Mouse (Mus musculus) thymus, postnatal 25 days (tissue): ENCODE measurements around the gene Gpr68.
A peak's percentile ranks its signal among the peaks of the same experiment; 100 is the strongest.

ENCODE experiments used
- DNase-seq: peaks from one replicate; pipeline ENCODE4 v3.0.0; 2022

Gpr68 gene

DNA sequence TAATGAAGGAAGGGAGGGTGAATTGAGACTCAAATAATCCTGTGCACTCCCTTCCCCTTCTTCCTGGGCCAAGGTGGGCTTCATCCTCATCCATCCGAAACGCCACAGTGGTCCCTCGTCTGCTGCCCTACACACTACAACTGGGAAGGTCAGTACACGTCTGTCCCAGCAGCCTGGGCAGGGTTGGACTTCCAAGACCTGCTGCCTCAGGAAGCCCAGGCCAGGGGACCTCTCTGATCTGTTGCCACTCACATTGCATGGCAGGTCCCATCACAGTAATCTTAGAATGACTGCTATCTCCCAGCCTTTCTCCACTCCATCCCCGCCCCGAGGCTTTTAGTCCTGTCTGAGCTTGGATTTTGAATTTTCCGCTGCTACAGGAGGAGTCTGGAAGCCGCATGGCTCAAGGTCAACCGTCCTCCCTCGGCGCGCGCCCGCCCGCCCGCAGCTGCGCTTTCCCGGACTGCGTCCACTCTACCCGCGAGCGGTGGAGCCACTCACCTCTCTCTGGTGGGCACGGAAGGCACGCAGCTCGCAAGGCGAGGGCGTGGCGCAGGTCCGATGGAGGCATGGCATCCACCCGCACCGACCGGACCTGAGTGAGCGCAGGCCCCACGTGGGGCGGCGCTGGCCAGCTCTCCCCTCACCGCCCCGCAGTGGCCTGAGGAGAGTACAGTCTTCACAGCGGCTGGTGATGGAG lies at the start of gene Gpr68:
TSS of gene Gpr68 (minus strand) at position 601 of the 700 bp plus-strand sequence.
- no peak for DNase-seq

DNA sequence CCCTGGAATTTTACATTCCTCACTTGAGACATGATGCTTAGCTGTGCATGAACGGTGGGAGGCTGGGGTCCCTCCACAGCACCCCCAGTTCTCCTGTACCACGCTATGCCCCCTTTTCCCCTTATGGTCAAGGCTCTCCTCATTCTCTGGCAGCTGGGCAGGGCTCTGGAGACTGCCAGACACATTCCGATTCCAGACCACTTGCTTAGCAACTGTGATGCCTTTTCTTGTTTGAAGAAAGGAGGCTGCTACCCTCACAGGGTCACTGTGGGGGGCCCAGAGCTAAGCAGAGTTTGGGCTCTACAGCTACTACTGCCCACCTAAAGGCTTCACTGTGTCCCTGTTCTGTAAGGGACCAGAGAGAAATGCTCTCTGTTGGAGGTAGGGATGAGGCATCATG lies 49.3 kb upstream of the Gpr68 start:
- DNase-seq: no peak

DNA sequence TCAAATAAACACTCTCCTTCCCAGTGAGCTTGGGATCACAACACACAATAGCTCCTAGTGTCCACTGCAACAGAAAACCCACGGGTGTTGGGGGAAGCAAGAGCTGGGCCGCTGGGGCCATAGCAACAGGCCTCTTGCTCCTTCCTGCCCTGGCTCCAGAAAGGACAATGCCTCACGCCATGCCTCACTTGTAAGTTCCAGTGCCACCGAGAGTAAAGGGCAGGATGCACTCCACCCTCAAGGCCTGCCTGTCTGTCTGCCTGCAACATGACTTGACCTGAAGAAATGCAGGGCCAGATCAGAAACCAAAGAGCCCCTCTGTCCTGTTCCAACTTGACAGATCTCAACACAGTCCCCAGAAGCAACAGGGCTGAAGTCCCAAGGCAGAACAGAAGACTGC lies 48.8 kb upstream of the Gpr68 start:
- DNase-seq: no peak

DNA sequence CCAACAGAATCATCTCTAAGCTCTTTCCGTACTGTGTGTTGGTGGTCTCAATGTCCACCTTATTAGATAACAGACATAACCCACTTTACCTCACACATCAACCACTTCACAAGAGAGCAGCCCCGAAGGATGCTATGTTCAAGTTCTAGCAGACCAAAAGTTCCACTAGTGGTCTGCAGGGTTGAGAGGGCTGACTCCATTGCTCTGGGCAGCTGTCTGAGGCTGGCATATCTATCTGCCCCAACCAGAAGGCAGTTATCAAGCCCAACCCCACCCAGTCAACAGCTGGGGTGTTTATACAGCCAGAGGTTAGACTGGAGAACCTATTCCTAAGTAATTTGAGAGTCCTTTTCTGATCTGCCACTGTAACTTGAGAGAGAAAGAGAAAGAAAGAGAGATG lies 48.0 kb upstream of the Gpr68 start:
- no peak for DNase-seq

DNA sequence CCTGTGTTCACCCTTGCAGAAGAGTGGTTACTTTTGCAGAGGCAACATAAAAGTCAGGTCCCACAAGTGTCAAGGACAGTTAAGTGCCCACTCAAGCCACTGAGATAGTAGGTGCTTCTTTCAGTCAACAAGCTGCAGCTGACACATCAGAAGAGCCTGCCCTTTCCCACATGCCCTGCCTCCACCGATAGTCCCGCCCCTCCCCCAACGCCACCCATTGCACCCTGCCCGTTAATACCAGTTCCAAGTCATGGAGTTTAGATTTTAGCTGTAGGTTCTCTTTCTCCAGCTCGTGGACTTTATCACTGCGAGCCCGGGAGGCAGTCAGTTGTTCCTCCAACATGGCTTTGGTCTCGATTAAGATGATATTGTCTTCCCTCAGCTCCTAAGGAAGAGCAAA lies 45.9 kb upstream of the Gpr68 start:
- no peak for DNase-seq

DNA sequence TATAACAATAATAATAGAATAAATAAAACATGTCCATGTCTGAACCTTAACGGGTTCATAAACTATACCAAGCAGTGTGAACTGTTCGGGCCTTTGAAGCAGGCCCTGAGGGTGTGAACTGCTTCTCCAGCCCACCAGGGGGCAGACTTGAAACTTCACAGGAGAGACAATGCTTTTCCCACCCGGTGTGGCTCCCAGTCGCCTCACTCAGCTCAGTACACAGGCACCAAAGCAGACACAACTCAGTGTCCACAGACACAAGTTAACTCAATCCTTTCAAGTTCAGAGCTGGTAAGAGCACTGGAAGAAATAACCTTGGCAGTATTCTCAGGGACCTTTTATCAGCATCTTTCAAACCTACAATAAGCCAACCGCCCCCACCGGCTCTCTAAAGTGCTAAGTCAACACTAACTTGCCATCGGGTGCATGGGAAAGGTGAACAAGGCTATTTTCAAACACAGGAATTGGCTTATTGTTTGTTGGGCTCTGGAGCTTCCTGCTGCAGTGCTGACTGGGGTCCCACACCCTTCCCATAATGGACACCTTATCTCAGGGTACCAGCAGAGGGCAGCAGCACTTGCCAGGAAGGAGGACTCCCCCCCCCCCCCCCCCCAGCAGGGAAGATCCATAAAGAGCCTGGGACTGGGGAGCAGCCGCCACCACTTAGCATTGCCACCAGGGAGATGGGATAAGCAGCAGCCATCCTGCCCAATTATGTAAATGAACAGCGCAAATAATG lies 44.4 kb upstream of the Gpr68 start:
- DNase-seq: peak; percentile 80

DNA sequence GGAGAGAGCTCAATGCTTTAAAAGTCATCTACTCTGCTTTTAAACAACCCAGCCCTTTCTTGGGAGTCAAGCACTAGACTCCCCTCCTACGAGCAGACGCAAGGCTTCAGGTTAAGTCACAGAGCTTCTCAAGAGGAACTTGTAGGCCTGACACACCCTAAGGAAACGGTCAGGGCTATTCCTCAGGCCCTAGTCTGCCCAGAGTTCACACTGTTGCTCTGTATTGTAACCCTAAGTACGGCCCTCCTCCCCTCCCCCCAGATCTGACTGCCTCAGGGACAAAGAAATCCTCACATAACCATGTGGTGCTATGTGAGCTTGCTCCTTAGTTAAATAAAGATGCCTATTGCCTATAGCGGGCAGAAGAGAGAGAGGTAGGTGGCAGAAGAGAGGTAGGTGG lies 41.1 kb upstream of the Gpr68 start:
- DNase-seq: no peak

DNA sequence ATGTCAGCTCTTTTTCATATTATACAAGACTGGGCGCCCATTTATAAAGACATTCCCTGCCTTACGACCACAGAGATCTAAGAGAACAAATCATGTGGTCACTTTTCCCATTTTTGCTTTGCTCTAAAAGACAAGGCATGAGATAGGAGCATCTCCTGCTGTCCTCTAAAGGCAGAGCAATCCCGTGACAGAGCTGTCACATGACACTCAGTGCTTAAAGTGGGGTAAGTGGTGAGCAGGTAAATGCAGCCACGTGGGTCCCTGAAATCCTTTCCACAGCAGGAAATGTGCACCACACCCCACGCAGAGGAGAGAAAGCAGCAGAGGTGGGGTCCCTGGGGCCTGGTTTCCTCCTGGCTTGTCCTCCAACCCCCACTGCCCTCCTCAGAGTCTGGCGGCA lies 40.0 kb upstream of the Gpr68 start:
- DNase-seq: no peak

DNA sequence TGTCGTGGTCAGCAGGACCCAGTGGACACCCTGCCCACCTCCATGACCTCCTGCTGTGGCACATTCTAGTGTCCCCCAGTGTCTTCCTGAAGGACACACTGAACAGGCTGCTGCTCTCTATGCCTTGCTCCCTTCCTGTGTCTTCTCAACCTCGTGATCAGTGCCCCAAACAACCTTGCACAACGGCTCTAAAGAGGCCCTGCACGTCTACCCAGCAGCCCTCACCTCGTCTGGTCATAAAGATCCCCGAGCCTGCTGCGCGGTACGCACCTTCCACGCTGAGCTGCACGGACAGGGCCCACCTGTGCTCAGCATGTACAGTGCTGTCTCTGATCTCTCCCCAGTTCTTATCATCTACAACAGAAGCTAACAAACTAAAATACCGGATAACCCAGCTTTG lies 38.0 kb upstream of the Gpr68 start:
- no peak for DNase-seq

DNA sequence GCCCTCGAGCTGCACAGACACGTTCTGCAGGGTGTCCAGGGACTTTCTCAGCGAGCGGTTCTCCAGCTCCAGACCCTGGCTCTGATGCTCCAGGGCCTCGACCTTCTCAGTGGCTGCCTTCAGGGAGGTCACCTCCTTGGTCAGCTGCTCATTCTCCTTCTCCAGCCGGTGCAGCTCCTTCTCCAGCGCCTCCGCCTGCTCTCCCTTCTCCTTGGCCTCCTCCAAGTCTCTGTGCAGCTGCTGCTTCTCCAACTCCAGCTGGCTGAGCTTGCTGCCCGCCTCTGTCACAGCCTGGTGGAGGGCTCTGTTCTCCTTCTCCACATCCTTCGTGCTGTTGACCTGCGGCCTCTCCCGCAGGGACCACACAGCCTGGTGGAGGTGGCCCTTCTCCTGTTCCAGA lies 37.5 kb upstream of the Gpr68 start:
- DNase-seq: no peak

DNA sequence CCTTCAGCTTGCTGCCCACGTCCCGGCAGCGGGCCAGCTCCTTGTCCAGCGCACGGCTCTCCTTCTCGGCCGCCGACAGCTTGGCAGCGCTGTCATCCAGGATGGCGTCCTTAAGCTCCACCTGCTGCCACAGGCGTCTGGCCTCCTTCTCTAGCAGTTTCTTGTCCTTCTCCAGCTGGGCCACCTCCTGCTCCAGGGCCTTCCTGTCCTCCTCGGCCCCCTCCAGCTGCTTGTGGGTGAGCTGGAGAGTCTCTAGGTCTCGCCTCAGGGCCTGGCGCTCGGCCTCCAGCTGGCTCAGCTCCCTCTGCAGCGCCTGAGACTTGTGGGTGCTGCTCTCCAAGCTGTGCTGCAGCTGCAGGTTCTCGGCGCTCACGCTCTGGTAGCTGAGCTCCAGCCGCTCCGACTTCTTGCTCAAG lies 36.9 kb upstream of the Gpr68 start:
- no peak for DNase-seq

DNA sequence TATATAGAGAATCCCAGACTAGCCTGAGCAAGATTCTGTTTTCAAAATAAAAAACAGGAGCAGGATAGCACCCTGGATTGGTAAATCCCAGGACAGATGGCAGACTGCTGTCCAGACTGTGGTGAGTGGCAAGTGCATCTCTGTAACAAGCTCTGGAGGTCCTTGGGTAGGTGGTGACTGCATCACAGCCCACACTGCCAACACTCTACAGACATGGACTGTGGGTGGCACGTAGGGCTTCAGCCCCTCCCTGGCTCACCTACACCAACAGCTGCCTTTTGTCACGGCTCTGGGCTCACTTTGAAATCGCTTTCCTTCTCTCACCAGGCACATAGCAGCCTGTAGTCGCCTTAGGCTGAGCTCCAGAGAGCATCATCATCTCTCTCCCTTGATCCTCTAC lies 35.1 kb upstream of the Gpr68 start:
- DNase-seq: no peak

DNA sequence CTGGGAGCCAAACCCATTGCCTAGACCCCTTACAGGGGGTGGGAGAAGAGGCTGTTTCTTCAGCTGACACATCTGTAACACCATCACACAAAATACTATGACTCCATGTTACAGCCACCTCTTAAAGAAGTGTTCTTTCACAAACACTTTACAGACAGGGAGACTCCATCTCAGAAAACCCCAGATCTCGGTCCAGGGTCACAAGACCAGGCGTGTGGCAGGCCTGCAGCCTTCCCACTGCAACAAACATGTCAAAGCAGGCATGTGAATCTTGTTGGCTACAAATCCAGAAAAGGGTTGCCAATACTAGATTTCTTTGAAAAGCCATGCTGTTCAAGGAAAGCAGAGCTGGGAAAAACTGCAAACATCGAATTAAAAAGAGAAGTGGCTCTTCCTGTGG lies 33.4 kb upstream of the Gpr68 start:
- DNase-seq: no peak

DNA sequence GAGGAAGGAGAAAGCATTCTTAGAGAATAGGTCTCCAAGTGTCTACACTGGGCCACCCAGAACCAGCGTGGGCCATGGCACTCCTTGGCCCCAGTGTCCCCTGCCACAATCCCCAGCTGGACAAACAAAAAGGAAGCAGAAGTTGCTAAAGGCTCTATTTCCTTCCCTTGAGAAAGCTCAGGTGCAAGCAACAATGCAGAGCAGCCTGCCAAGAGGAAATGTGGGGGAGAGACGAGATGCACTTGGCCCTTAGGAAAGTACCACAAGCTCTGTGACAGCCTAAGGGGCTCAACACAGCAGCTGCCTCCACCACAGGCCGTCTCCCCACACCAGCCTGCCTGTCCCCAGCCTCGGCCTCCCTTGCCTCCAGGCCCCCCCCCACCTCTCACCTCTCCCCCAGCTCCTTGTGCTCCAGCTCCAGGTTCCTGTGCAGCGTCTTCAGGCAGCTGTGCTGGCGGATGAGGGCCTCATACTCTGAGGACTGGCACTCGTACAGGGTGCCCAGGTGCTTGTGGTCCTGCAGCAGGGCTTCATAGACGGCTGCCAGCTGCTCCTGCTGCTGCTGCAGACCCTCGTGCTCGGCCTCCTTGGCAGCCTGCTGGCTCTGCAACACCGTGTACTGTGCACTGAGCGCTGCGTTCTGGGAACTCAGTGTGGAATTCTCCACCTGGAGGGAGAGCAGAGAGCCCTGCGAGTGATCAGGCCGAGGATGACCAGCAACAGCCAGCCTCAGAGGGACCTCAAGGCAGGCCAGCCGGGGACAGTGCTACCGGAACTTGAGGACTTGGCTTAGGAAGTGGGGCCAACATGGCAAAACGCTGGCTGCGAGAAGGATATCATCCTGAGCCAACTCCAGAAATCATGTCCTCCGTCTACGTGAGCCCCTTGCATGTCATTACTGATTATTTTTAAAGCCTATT lies 29.7 kb upstream of the Gpr68 start:
- peak; percentile 21 for DNase-seq

DNA sequence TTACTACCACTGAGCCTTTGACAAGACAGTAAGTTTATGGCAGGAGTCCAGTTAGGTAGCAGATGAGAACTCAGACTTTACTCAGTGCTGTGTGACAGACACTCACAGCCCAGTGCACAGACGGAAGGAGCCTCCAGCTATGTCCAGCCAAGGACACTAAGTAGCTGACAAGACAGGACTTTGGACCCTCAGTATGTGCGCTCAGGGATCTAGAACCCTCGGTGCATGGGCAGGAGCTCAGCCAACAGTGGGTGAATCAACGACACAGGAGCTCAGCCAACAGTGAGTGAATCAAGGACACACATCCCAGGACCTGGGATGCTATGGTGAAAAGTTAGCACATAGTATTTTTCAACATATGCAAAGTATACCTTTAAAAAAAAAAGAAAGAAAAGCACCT lies 28.7 kb upstream of the Gpr68 start:
- no peak for DNase-seq

DNA sequence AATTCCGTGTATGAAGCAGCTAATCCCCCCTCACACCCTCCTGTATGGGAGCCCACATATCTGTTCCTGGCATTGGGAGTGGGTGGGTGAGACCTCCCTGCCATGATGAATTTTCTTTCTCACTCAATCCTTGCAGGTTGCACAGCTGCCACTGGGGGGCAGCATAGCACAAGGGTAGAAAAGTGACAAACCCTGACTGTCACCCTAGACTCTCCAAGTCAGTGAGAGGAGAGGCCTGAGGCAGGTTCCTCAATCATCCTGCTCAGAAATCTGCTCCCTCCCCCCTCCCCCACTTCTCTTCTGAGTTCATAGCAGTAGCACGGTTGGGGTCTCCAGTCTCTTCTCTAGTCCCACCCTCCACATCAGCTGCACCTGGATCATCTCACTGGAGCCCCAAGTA lies 28.1 kb upstream of the Gpr68 start:
- DNase-seq: peak; percentile 82

DNA sequence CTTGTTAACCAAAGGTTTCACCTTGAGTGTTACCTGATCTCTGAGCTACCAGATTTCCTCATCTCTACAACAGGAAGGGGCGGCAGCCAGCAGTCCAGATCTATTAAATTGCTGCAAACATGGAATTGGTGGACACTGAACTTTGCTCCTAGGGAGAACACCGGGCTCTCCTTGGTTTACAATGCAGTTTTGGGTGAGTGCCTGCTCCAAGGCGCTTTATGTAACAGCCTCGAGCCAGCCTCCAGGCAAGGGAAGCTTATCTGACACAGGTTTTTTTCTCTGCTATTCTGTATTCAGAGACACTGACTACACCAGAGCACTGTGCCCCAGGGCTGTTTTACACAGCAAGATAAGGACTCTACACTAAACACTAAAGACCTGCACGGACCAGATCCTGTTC lies 26.8 kb upstream of the Gpr68 start:
- no peak for DNase-seq

DNA sequence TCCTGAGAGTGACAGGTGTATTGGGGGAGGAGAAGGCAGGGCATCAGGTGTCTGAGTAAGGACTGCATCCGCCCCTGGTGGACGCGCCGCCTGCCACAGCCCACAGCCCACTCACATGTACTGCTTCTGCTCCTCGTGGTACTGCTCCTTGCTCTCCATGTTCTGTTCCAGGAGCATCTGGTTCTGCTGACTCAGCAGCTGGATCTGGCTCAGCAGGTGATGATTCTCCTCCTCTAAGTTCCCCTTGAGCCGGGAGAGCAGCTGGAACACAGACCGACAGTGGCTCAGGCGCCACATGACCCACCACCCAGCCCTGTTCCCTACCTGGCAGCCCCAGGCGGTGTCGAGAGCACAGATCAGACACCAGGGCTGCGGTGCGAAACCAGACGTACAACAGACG lies 23.7 kb upstream of the Gpr68 start:
- DNase-seq: no peak

DNA sequence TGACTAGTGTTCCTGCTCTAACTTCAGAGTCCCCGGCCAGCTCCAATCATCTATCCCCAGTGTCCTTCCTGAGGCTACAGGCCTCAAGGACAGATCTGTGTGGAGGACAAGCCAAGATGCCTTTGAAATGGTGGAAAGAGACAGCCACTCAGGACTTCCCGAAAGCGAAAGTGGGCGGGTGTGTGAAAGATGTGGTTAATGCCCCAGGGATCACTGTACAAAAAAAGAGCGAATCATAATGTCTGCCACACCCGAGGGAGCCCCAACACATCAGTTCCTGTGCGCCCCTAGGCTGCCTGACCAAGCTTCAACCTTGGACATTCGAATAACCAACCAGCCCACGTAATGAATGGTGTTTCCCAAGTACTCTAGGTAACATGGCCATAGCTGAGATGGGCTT lies 20.3 kb upstream of the Gpr68 start:
- no peak for DNase-seq

DNA sequence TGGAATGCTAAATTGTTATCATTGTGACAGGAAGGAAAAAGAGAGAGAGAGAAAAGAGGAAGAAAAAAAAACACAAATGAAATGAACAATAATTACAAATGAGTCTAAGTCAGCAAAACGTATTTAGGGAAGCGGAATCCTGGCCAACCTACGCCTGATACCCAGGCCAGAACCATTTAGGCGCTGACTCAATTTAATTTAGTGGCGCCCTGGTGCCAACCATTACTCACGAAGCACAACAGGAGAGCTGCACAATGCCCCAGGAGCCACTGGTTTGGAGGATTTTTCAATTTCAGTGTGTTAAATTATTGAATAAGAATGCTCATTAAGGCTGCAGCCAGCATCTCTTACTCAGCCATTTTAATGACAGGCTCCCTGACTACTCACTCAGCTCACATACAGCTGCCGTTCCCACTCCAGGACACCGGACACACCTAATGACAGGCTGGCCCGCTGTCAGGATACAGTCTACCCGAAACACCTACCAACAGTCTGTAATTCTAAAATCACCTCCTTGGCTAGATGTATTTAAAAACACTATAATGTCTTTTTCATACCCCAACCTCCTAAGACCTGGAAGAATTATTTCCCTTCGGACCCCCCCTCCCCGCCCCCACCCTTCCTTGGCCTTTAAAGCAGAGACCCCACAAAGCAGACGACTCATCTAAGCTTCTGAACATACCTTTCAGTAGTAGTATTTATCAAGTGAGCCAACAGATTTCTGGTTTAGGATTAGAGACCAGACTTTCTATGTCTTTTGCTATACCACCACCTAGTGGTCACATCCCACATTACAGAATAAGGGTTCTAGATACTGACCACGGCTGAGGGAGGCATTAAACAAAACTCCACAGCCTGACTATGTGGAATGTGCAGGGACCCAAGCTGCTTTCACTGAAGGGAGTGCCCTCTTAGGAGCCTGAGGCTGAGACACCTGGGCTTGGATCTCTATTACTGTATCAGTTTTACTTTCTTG lies 17.9 kb upstream of the Gpr68 start:
- peak; percentile 46 for DNase-seq

DNA sequence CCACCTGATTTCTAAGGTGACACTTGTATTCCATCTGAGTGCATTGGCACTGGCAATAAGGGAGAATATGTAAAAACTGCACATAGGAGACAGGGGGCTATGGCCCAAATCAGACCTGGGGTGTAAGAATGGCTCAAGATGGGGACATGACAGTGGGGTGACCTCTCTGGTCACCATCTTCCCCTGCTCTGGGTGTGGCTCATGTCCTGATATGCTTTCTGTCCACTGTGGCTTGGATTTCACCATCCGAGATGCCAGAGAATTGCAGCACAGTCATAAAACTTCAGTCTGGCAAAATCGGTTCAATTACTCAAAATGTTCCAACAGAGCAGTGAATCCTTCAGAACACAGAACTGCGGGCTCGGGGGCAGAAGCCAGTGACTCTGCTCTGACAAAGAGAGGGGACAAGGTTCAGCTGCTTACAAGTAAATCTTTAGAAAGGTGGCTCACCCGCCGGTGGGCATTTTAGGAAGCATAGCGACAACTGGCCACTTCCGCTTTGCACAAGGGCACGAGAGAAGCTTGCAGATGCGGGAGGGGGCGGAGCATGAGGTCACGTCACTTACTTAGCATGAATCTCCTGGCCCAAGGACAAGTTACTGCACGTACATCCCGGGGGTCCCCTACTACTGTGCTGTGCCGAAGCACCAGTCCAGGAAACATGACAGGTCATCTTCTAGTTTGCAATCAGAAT lies 16.8 kb upstream of the Gpr68 start:
- no peak for DNase-seq

DNA sequence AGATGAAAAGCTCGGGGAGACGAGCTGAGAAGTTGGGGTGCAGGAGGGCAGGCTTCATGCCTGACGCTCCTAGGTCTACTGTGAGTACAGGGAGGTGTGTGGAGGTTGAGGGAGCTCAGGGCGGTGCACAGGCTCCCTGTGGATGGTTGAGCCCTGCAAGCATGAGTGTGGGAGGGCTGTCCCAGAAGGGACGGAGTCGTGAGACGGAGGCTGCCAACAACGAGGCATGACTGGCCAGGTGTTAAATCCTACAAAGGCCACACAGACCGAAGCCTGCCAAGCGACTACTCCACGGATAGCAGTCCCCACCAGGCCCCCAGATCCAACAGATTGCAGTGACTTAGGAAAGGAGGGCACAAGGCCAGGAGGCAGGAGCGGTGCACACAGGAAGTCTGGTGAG lies 2.7 kb upstream of the Gpr68 start:
- no peak for DNase-seq
